Mouse (Mus musculus) hindbrain, embryonic 11.5 days (tissue): ENCODE results near the gene Dgcr6. TPM values are rescaled to one million over a fixed set of nuclear protein-coding genes. Genes with fewer than 3 reads are reported as not detected.
"Not testable (repeated sequence)": the region's sequence is repeated elsewhere in the genome, so short reads cannot be mapped to it uniquely, and the experiment has no call there.

ENCODE experiments used
- ATAC-seq: fragments of 200-750 bp; cut with Nextera tagmentation; 2 replicates; pipeline ENCODE4 v1.8.0; 2017; ENCODE audit warnings: mild to moderate bottlenecking, moderate TSS enrichment, moderate library complexity; ENCODE audit not compliant: low FRiP score
- DNase-seq: peaks from one replicate; pipeline ENCODE4 v3.0.0-alpha.2; 2015; ENCODE audit warnings: low spot score
- H3K27ac ChIP-seq: fragments of 300-500 bp; sonication (generic); 2 replicates; pipeline ENCODE4 v1.5.1; 2014; ENCODE audit warnings: mild to moderate bottlenecking, low read depth, low read length
- H3K27me3 ChIP-seq: fragments of 300-500 bp; sonication (generic); 2 replicates; pipeline ENCODE4 v1.6.1; 2014; ENCODE audit warnings: mild to moderate bottlenecking, low read length, moderate library complexity, mixed read lengths; ENCODE audit not compliant: control insufficient read depth, insufficient read depth
- H3K36me3 ChIP-seq: fragments of 300-500 bp; sonication (generic); 2 replicates; pipeline ENCODE4 v1.6.1; 2014; ENCODE audit warnings: mild to moderate bottlenecking, low read length, moderate library complexity, mixed read lengths; ENCODE audit not compliant: control insufficient read depth, insufficient read depth
- H3K4me1 ChIP-seq: fragments of 300-500 bp; sonication (generic); replicated peaks from 2 replicates; pipeline ENCODE4 v1.6.1; 2014; ENCODE audit warnings: low read length, mixed read lengths; ENCODE audit not compliant: control insufficient read depth, insufficient read depth
- H3K4me2 ChIP-seq: fragments of 300-500 bp; sonication (generic); replicated peaks from 2 replicates; pipeline ENCODE4 v1.6.1; 2014; ENCODE audit warnings: mild to moderate bottlenecking, low read depth, low read length
- H3K4me3 ChIP-seq: fragments of 300-500 bp; sonication (generic); 2 replicates; pipeline ENCODE4 v1.5.1; 2014; ENCODE audit warnings: low read depth, low read length
- H3K9ac ChIP-seq: fragments of 300-500 bp; sonication (generic); 2 replicates; pipeline ENCODE4 v1.6.1; 2014; ENCODE audit warnings: low read depth, low read length
- H3K9me3 ChIP-seq: fragments of 300-500 bp; sonication (generic); 2 replicates; pipeline ENCODE4 v1.6.1; 2016; ENCODE audit warnings: low read length; ENCODE audit not compliant: control insufficient read depth
- WGBS: fragments of 180-500 bp; shearing (Covaris S2); extraction: QIAGEN DNeasy Blood & Tissue Kit; methylation state at CpG from one replicate; pipeline ENCODE4 v1.1.7; 2014; 5-methylcytosine and 5-hydroxymethylcytosine counted together
- polyA plus RNA-seq: library from polyadenylated mRNA; unstranded; fragments of >200 nt; fragmentation: Nextera tagmentation; extraction: Ambion mirVana; gene quantifications from 2 replicates; pipeline ENCODE4 v1.2.1, GENCODE M21; 2014

Gene Dgcr6
- 128 and 130 TPM in 2 replicates for polyA plus RNA-seq

GRCm38 (mm10) chr16:18052731-18053202 lies at the start of gene Dgcr6:
Dgcr6 (plus strand) TSS chr16:18052860.
- Histone ChIP-seq H3K36me3 (no peaks in the 10 kb centered on the region), H3K4me1 (no peaks in the 10 kb centered on the region), H3K9ac (0 out of 2 replicates have a peak within 1 kb of the TSS, but pooled peaks have one; percentile 1), H3K9me3 (no peaks in the 10 kb centered on the region), H3K27me3 (no peaks in the 10 kb centered on the region), H3K4me3 (no peak within 1 kb of the TSS), H3K27ac (no peak within 1 kb of the TSS), H3K4me2 (no peak within 1 kb of the TSS)
- WGBS: 13% methylated on average over 11 of the region's 11 CpGs
- DNase-seq (peak; percentile 92), ATAC-seq (peak; percentile 68; the same call in 1 of the 2 replicates)

GRCm38 (mm10) chr16:18004589-18004988 lies 48.1 kb upstream of the Dgcr6 start:
- Histone ChIP-seq H3K9me3 (no peaks in the 10 kb centered on the region), H3K4me3 (no peak overlapping the region), H3K4me1 (no peaks in the 10 kb centered on the region), H3K4me2 (no peak overlapping the region), H3K36me3 (no peaks in the 10 kb centered on the region), H3K27ac (no peak overlapping the region), H3K9ac (no peak overlapping the region), H3K27me3 (no peaks in the 10 kb centered on the region)
- ATAC-seq (no peak), DNase-seq (no peak)
- 68% methylated on average over 5 of the region's 5 CpGs for WGBS

- no peak overlapping the region for H3K9ac ChIP-seq
- no peak overlapping the region for H3K4me3 ChIP-seq
- no peak overlapping the region for H3K4me2 ChIP-seq
- no peaks in the 10 kb centered on the region for H3K4me1 ChIP-seq
- H3K36me3 ChIP-seq: no peaks in the 10 kb centered on the region
- no peaks in the 10 kb centered on the region for H3K9me3 ChIP-seq
- ATAC-seq (no peak), DNase-seq (no peak)
- no peak overlapping the region for H3K27ac ChIP-seq
- WGBS: 40% methylated on average over 4 of the region's 4 CpGs
- H3K27me3 ChIP-seq: no peaks in the 10 kb centered on the region
These were observed 45.6 kb upstream of the Dgcr6 start for GRCm38 (mm10) chr16:18007083-18007482.

GRCm38 (mm10) chr16:18011101-18011500 lies 41.6 kb upstream of the Dgcr6 start:
- Histone ChIP-seq H3K4me3 (no peak overlapping the region), H3K9ac (no peak overlapping the region), H3K27me3 (no peaks in the 10 kb centered on the region), H3K4me2 (no peak overlapping the region), H3K36me3 (no peaks in the 10 kb centered on the region), H3K4me1 (no peaks in the 10 kb centered on the region), H3K27ac (no peak overlapping the region), H3K9me3 (no peaks in the 10 kb centered on the region)
- ATAC-seq: no peak
- WGBS: 66% methylated on average over 4 of the region's 6 CpGs
- DNase-seq: no peak

GRCm38 (mm10) chr16:18016482-18016881 lies 36.2 kb upstream of the Dgcr6 start:
- H3K4me3 ChIP-seq, H3K4me1 ChIP-seq, H3K27ac ChIP-seq, H3K4me2 ChIP-seq, H3K36me3 ChIP-seq, H3K9me3 ChIP-seq, ATAC-seq, H3K27me3 ChIP-seq, DNase-seq, H3K9ac ChIP-seq: not testable (repeated sequence)
- 64% methylated on average over 4 of the region's 4 CpGs for WGBS

- H3K4me3 ChIP-seq: no peak overlapping the region
- H3K36me3 ChIP-seq: no peaks in the 10 kb centered on the region
- no peaks in the 10 kb centered on the region for H3K9me3 ChIP-seq
- H3K4me1 ChIP-seq: no peaks in the 10 kb centered on the region
- DNase-seq (no peak), ATAC-seq (no peak)
- 78% methylated on average over 8 of the region's 8 CpGs for WGBS
- no peak overlapping the region for H3K4me2 ChIP-seq
- no peak overlapping the region for H3K9ac ChIP-seq
- no peaks in the 10 kb centered on the region for H3K27me3 ChIP-seq
- H3K27ac ChIP-seq: no peak overlapping the region
These were observed 29.7 kb upstream of the Dgcr6 start for GRCm38 (mm10) chr16:18022780-18023557.

- Histone ChIP-seq H3K9me3 (no peaks in the 10 kb centered on the region), H3K27me3 (no peaks in the 10 kb centered on the region), H3K4me1 (no peaks in the 10 kb centered on the region), H3K4me2 (no peak overlapping the region), H3K27ac (no peak overlapping the region), H3K36me3 (no peaks in the 10 kb centered on the region), H3K4me3 (no peak overlapping the region), H3K9ac (no peak overlapping the region)
- no peak for DNase-seq
- no peak for ATAC-seq
- WGBS: 60% methylated on average over 2 of the region's 2 CpGs
These were observed 25.3 kb upstream of the Dgcr6 start for GRCm38 (mm10) chr16:18027371-18027770.

GRCm38 (mm10) chr16:18031752-18032151 lies 20.9 kb upstream of the Dgcr6 start:
- H3K36me3 ChIP-seq: no peaks in the 10 kb centered on the region
- H3K27me3 ChIP-seq: no peaks in the 10 kb centered on the region
- H3K4me3 ChIP-seq: no peak overlapping the region
- WGBS: 57% methylated on average over 2 of the region's 2 CpGs
- no peaks in the 10 kb centered on the region for H3K4me1 ChIP-seq
- ATAC-seq (no peak), DNase-seq (peak; percentile 20)
- no peak overlapping the region for H3K27ac ChIP-seq
- no peaks in the 10 kb centered on the region for H3K9me3 ChIP-seq
- H3K4me2 ChIP-seq: no peak overlapping the region
- H3K9ac ChIP-seq: no peak overlapping the region

GRCm38 (mm10) chr16:18033289-18033688 lies 19.4 kb upstream of the Dgcr6 start:
- DNase-seq (no peak), ATAC-seq (no peak)
- 83% methylated on average over 4 of the region's 4 CpGs for WGBS
- H3K4me1 ChIP-seq: no peaks in the 10 kb centered on the region
- H3K4me3 ChIP-seq: no peak overlapping the region
- H3K27ac ChIP-seq: no peak overlapping the region
- no peaks in the 10 kb centered on the region for H3K9me3 ChIP-seq
- H3K9ac ChIP-seq: no peak overlapping the region
- H3K36me3 ChIP-seq: no peaks in the 10 kb centered on the region
- H3K4me2 ChIP-seq: no peak overlapping the region
- no peaks in the 10 kb centered on the region for H3K27me3 ChIP-seq
